Mouse (Mus musculus): ENCODE measurements around the gene Spata48.

Gene Spata48

GRCm38 (mm10) chr11:11545948-11546347, 84.1 kb downstream of the Spata48 start:
- DNase-seq: no peak

DNA sequence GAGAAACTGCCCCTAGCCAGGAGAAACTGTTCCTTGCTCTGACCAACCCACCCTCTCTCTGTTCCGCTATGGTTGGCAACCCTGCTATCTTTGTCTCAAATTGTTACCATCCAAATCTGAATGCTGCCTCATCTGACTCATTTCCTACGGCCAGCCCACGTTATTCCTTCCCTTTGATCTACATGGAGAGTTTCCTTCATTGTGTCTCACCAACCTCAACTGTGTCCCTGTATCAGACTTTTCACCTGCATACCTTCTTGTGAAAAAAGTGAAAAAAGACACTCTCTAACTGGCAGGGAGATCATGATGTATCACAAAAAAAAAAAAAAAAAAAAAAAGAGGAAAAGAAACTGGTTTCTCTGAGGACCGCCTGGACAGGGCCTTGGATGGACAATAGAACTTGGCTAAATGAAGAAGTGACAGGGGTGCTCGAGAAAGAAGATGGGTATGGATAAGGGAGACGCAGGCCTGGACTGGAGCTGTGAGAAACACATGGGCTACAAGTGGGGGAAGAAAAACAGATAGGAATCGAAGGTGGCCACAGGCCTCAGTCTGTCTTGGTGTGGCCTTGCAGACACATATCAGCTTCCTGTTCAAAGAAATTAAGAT, 85.1 kb downstream of the Spata48 start:
- no peak for DNase-seq

GRCm38 (mm10) chr11:11547597-11548240, 85.8 kb downstream of the Spata48 start:
- no peak for DNase-seq

DNA sequence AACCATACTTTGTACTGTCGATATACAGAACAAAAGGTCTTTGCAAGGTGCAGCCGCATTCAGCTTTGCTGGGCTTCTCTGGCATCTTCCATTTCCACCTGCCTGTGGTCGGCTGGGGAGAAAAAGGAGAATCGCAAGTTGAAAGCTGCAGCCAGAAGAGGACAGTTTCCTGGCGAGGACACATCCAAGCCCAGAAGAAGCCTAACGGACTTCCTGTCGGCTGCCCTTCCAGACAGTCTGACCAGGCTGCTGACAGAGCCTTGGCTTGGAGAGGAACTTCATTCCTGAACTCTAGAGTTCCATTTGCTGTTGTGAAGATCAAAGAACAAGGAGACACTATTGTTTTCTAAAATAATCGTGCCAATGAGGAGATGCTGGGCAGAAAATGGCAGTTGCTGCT, 93.7 kb downstream of the Spata48 start:
- DNase-seq: no peak

DNA sequence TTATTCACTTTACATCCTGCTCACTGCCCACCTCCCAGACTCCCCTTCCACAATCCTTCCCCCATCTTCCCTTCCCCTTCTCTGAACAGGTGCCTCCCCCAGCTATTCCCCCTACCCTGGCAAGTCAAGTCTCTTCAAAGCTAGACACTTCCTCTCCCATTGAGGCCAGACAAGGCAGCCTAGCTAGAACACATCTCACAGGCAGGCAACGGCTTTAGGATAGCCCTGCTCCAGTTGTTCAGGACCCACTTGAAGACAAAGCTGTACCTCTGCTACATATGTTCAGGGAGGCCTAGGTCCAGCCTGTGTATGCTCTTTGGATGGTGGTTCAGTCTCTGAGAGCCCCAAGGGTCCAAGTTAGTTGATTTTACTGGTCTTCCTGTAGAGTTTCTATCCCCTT, 94.3 kb downstream of the Spata48 start:
- DNase-seq: no peak

DNA sequence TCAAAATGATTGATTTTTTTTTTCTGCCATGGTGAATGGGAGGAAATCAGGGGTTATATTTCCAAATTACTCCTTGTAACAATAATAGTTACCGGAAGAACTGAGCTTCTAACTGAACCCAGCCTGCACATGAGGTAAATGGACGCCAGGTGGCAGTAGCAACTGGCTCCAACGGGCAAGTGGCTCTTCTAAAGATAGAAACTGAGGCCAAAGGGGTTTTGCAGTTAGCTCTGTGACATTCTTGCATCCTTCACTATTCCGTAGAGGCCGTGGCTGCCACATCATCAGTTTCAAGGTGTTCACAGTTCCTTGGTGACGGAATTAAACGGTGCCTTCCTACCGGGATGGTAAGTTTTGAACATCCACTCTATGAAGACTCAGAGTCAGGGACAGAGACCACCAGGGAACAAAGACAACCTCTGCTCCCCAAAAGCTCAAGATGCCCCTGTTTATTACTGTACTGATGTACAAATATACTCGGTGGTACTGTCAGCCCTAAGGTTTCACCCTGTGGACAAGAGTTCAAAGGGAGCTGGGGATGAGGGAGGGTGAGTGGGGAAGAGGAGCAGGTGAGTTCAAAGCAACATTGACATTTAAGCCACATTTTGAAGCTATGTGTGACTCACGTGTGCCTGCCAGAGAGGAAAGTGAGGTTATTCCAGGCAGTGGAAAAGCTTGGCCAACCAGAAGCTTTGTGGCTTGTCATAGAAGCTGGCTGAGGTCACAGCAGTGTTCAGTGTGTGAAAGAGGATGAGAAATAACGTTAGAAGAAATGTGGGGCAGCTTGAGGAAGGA, 95.5 kb downstream of the Spata48 start:
- DNase-seq: peak; percentile 75 to 84

DNA sequence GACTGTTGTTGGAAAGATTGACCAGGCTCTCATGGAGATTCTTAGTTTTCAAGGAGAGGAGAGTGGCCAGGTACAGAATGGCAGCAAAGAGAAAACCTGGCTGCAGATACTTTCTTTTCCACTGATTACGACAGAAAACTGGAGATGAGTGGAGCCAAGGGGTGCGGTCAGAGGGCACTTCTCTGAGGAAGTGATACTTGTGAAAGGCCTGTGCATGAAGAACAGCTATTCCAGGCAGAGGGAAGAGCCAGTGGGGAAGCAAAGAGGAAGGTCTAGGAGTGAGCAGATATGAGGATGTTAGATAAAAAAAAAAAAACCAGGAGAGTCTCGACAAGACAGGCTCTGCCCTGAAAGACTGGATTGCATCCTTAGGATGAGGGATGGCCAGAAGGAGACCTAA, 96.8 kb downstream of the Spata48 start:
- DNase-seq: no peak

- DNase-seq: no peak
Observed at GRCm38 (mm10) chr11:11559099-11559686, 97.3 kb downstream of the Spata48 start.

DNA sequence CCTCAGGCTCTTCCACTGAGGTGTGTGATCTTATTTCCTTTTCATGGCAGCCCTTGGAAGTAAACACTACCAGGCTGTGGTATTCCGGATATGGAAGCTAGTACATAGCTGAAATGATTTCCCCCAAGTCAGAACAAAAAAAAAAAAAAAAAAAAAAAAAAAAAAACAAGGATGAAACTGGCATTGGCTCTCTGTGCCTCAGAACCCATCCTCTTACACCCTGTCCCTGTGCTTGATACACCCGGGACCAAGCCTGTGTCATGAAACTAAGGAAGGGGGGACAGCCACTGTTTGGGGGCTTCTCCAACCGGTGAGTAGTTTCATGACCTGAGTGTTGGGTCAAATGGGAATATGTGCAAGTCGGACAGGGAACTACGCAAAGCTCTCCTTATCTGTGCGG, 99.2 kb downstream of the Spata48 start:
- no peak for DNase-seq

- peak; percentile 27 to 41 for DNase-seq
Observed at GRCm38 (mm10) chr11:11564266-11565044, 102.6 kb downstream of the Spata48 start.
